Mouse (Mus musculus) CH12.LX (cell line): ENCODE measurements around the gene Gdf1.

Experiments used
- CHD2 ChIP-seq: IDR thresholded peaks from 2 replicates; pipeline ENCODE4 v1.6.1; 2011; ENCODE audit warnings: low read length, improper control_type of control experiment
- CTCF ChIP-seq, 2 experiments: IDR thresholded peaks in 1 of 2; conservative IDR thresholded peaks in 1 of 2; 2 replicates each; pipeline ENCODE4 v1.5.1; 2011 to 2012; ENCODE audit warnings: low read depth in 2 of 2, low read length in 2 of 2, improper control_type of control experiment in 1 of 2, inconsistent platforms in 1 of 2, mild to moderate bottlenecking in 1 of 2, moderate library complexity in 1 of 2
- E2F4 ChIP-seq: IDR thresholded peaks from 2 replicates; pipeline ENCODE4 v1.6.1; 2011; ENCODE audit warnings: low read depth, low read length, improper control_type of control experiment; ENCODE audit not compliant: insufficient replicate concordance
- EP300 ChIP-seq: IDR thresholded peaks from 2 replicates; pipeline ENCODE4 v1.6.1; 2011; ENCODE audit warnings: low read length, improper control_type of control experiment
- ETS1 ChIP-seq: conservative IDR thresholded peaks from 2 replicates; pipeline ENCODE4 v1.6.1; 2012; ENCODE audit warnings: low read depth, mild to moderate bottlenecking, inconsistent platforms, low read length, improper control_type of control experiment, moderate library complexity
- GABPA ChIP-seq: IDR thresholded peaks from 2 replicates; pipeline ENCODE4 v1.6.1; 2012; ENCODE audit warnings: low read depth, low read length, improper control_type of control experiment, inconsistent platforms; ENCODE audit not compliant: insufficient replicate concordance
- MAX ChIP-seq: IDR thresholded peaks from 2 replicates; pipeline ENCODE4 v1.6.1; 2011; ENCODE audit warnings: low read length, improper control_type of control experiment
- POLR2A ChIP-seq: IDR thresholded peaks from 2 replicates; pipeline ENCODE4 v1.6.1; 2011; ENCODE audit warnings: low read depth, mild to moderate bottlenecking, improper control_type of control experiment, low read length
- SIN3A ChIP-seq: IDR thresholded peaks from 2 replicates; pipeline ENCODE4 v1.6.1; 2012; ENCODE audit warnings: low read length, improper control_type of control experiment, inconsistent platforms

GRCm38 (mm10) chr8:70283136-70284077 lies 46.2 kb upstream of the Gdf1 start:
- TF ChIP-seq E2F4, result no peak
- no peak for TF ChIP-seq SIN3A
- no peak for TF ChIP-seq CHD2
- no peak for TF ChIP-seq MAX
- TF ChIP-seq GABPA, result no peak
- no peak for TF ChIP-seq ETS1
- TF ChIP-seq POLR2A, result no peak
- no peak for TF ChIP-seq CTCF (conservative IDR thresholded peaks at IDR 0.05 in 1 of 2, IDR thresholded peaks at IDR 0.05 in 1 of 2; ENCODE audit: low read depth in 2 of 2, low read length in 2 of 2)
- TF ChIP-seq EP300, result no peak
